Mouse (Mus musculus) CH12.LX (cell line): Measurements from ENCODE around the gene Kank3. TPM values are rescaled to one million over a fixed set of nuclear protein-coding genes. Genes with fewer than 3 reads are reported as not detected.

Experiments
- DNase-seq: peaks from one replicate; pipeline ENCODE4 v3.0.0-alpha.2; 2013; ENCODE audit errors: extremely low read depth
- H3K27ac ChIP-seq: 2 replicates; pipeline ENCODE4 v1.5.1; 2012; ENCODE audit warnings: low read depth, mild to moderate bottlenecking, control low read depth, moderate library complexity; ENCODE audit not compliant: insufficient read depth
- H3K27me3 ChIP-seq: replicated peaks from 2 replicates; pipeline ENCODE3; 2012; ENCODE audit warnings: inconsistent platforms
- H3K36me3 ChIP-seq, 2 experiments: replicated peaks in 1 of 2; 2 replicates each; pipeline versions ENCODE3 to v1.6.1; 2012; ENCODE audit warnings: inconsistent platforms in 1 of 2, low read length in 1 of 2, mild to moderate bottlenecking in 1 of 2, mixed read lengths in 1 of 2, moderate library complexity in 1 of 2; ENCODE audit not compliant: control insufficient read depth in 1 of 2, insufficient read depth in 1 of 2
- H3K4me1 ChIP-seq, 2 experiments: 2 replicates each; pipeline ENCODE4 v1.6.1; 2012; ENCODE audit warnings: inconsistent platforms in 1 of 2, moderate library complexity in 1 of 2; ENCODE audit not compliant: insufficient read depth in 2 of 2, control insufficient read depth in 1 of 2
- H3K4me2 ChIP-seq: 2 replicates; pipeline ENCODE4 v1.6.1; 2012; ENCODE audit warnings: low read depth, mild to moderate bottlenecking, control low read depth; ENCODE audit not compliant: poor library complexity, insufficient read depth, severe bottlenecking
- H3K4me3 ChIP-seq, 3 experiments: fragments of 150-350 bp in 1 of 3; sonication (generic) in 1 of 3; replicated peaks in 1 of 3; 2 replicates each; pipeline versions ENCODE3 to v1.5.1; 2011 to 2012; ENCODE audit warnings: low read depth in 2 of 3, low read length in 2 of 3, mild to moderate bottlenecking in 2 of 3, moderate library complexity in 2 of 3, control low read depth in 1 of 3, improper control_type of control experiment in 1 of 3, inconsistent platforms in 1 of 3, mixed read lengths in 1 of 3; ENCODE audit not compliant: poor library complexity in 1 of 3
- H3K79me2 ChIP-seq: replicated peaks from 2 replicates; pipeline ENCODE4 v1.6.1; 2012; ENCODE audit warnings: mild to moderate bottlenecking, moderate library complexity; ENCODE audit not compliant: control insufficient read depth, poor library complexity, insufficient read depth, severe bottlenecking; ENCODE audit errors: extremely low read depth
- H3K9ac ChIP-seq: 2 replicates; pipeline ENCODE4 v1.6.1; 2012; ENCODE audit warnings: low read depth, mild to moderate bottlenecking, control low read depth, moderate library complexity; ENCODE audit not compliant: insufficient read depth
- H3K9me3 ChIP-seq: replicated peaks from 2 replicates; pipeline ENCODE3; 2012; ENCODE audit warnings: low read length, inconsistent platforms, mixed read lengths
- CTCF ChIP-seq, 2 experiments: IDR thresholded peaks in 1 of 2; conservative IDR thresholded peaks in 1 of 2; 2 replicates each; pipeline ENCODE4 v1.5.1; 2011 to 2012; ENCODE audit warnings: low read depth in 2 of 2, low read length in 2 of 2, improper control_type of control experiment in 1 of 2, inconsistent platforms in 1 of 2, mild to moderate bottlenecking in 1 of 2, moderate library complexity in 1 of 2
- E2F4 ChIP-seq: IDR thresholded peaks from 2 replicates; pipeline ENCODE4 v1.6.1; 2011; ENCODE audit warnings: low read depth, low read length, improper control_type of control experiment; ENCODE audit not compliant: insufficient replicate concordance
- EP300 ChIP-seq: IDR thresholded peaks from 2 replicates; pipeline ENCODE4 v1.6.1; 2011; ENCODE audit warnings: low read length, improper control_type of control experiment
- HCFC1 ChIP-seq: IDR thresholded peaks from 2 replicates; pipeline ENCODE4 v1.6.1; 2012; ENCODE audit warnings: low read depth, mild to moderate bottlenecking, inconsistent platforms, low read length, improper control_type of control experiment
- IRF4 ChIP-seq: IDR thresholded peaks from 2 replicates; pipeline ENCODE4 v1.6.1; 2014; ENCODE audit warnings: low read depth, mild to moderate bottlenecking, inconsistent platforms, low read length, improper control_type of control experiment
- JUND ChIP-seq: conservative IDR thresholded peaks from 2 replicates; pipeline ENCODE4 v1.6.1; 2011; ENCODE audit warnings: low read depth, low read length, improper control_type of control experiment
- KAT2A ChIP-seq: IDR thresholded peaks from 2 replicates; pipeline ENCODE4 v1.6.1; 2012; ENCODE audit warnings: low read length, improper control_type of control experiment, inconsistent platforms; ENCODE audit not compliant: insufficient replicate concordance
- MAX ChIP-seq: IDR thresholded peaks from 2 replicates; pipeline ENCODE4 v1.6.1; 2011; ENCODE audit warnings: low read length, improper control_type of control experiment
- MEF2A ChIP-seq: IDR thresholded peaks from 2 replicates; pipeline ENCODE4 v1.6.1; 2014; ENCODE audit warnings: low read depth, mild to moderate bottlenecking, inconsistent platforms, low read length, improper control_type of control experiment, borderline replicate concordance
- MXI1 ChIP-seq: IDR thresholded peaks from 2 replicates; pipeline ENCODE4 v1.6.1; 2011; ENCODE audit warnings: mild to moderate bottlenecking, low read depth, low read length, improper control_type of control experiment
- PAX5 ChIP-seq: IDR thresholded peaks from 2 replicates; pipeline ENCODE4 v1.6.1; 2012; ENCODE audit warnings: low read length, inconsistent platforms, mixed read lengths
- POLR2AphosphoS2 ChIP-seq: IDR thresholded peaks from 2 replicates; pipeline ENCODE4 v1.6.1; 2011; ENCODE audit warnings: low read depth, low read length, improper control_type of control experiment
- SIN3A ChIP-seq: IDR thresholded peaks from 2 replicates; pipeline ENCODE4 v1.6.1; 2012; ENCODE audit warnings: low read length, improper control_type of control experiment, inconsistent platforms
- TBP ChIP-seq: conservative IDR thresholded peaks from 2 replicates; pipeline ENCODE4 v1.6.1; 2011; ENCODE audit warnings: low read depth, low read length, improper control_type of control experiment
- TCF12 ChIP-seq: IDR thresholded peaks from 2 replicates; pipeline ENCODE4 v1.6.1; 2014; ENCODE audit warnings: low read depth, mild to moderate bottlenecking, inconsistent platforms, low read length, improper control_type of control experiment
- UBTF ChIP-seq: IDR thresholded peaks from 2 replicates; pipeline ENCODE4 v1.6.1; 2012; ENCODE audit warnings: low read depth, mild to moderate bottlenecking, inconsistent platforms, low read length, improper control_type of control experiment, moderate library complexity
- USF1 ChIP-seq: IDR thresholded peaks from 2 replicates; pipeline ENCODE4 v1.6.1; 2014; ENCODE audit warnings: low read depth, mild to moderate bottlenecking, inconsistent platforms, low read length, improper control_type of control experiment
- USF2 ChIP-seq: conservative IDR thresholded peaks from 2 replicates; pipeline ENCODE4 v1.6.1; 2011; ENCODE audit warnings: low read depth, low read length, improper control_type of control experiment
- ZC3H11A ChIP-seq: IDR thresholded peaks from 2 replicates; pipeline ENCODE4 v1.6.1; 2012; ENCODE audit warnings: low read depth, mild to moderate bottlenecking, inconsistent platforms, low read length, improper control_type of control experiment
- ZKSCAN1 ChIP-seq: IDR thresholded peaks from 2 replicates; pipeline ENCODE4 v1.6.1; 2012; ENCODE audit warnings: low read depth, inconsistent platforms, low read length, improper control_type of control experiment, borderline replicate concordance
- dilution Hi-C: fragments of 300-500 bp; cut with MboI; formaldehyde crosslinking; loops from 2 replicates; pipeline ENCODE4 v1.14.3; 2020; ENCODE audit warnings: low sequenced_read_pairs; ENCODE audit not compliant: extremely low pct_unique_long_range_greater_than_20kb, extremely low pct_ligation_motif_present
- in situ Hi-C: fragments of 300-500 bp; cut with MboI; formaldehyde crosslinking; loops from 3 replicates; pipeline ENCODE4 v1.14.3; 2019; ENCODE audit warnings: low sequenced_read_pairs, low pct_ligation_motif_present, low pct_unique_long_range_greater_than_20kb, mixed read lengths
- polyA plus RNA-seq: library from polyadenylated mRNA; unstranded; fragments of >175 nt; gene quantifications from 2 replicates; pipeline ENCODE4 v1.2.1, GENCODE M21; 2012; ENCODE audit warnings: low read depth; ENCODE audit not compliant: insufficient read length
- total RNA-seq, 2 experiments: library from RNA; depleted of rRNA; stranded (reverse); fragments of 300-350 nt in 1 of 2; fragments of >200 nt in 1 of 2; gene quantifications; 2 replicates each; pipeline ENCODE4 v1.2.3; 2012 to 2014

Kank3 gene
- total and polyA plus RNA-seq, 3 experiments: 0.50 to 15.7 (median 1.8) TPM

DNA sequence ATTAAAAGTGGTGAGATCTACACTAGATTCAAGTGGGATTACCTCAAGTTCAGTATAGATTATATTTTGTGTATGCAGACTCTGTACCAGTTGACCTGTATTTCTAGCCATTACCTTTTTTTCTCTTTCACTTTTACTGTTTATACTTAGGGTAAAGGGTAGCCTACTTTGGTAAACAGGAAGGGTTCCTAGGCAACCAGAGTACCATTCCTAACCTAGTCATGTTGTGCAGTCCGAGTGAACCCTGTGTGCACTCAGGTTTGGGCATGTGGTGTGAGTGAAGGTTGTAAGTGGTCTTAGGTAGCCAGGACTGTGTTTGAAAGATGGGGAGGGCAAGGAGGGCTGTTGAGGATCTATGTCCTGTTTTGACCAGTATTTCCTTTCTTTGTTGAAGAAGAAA lies 41.0 kb downstream of the Kank3 start:
- Histone ChIP-seq H3K79me2 (no peaks in the 10 kb centered on the region), H3K4me2 (no peak overlapping the region), H3K27ac (no peak overlapping the region), H3K4me3 (no peak overlapping the region), H3K9me3 (no peaks in the 10 kb centered on the region), H3K4me1 (peaks cover 7% of the 10 kb centered on the region in 2 experiments; a peak in 3 of 4 replicates), H3K27me3 (no peaks in the 10 kb centered on the region), H3K36me3 (peaks cover 22 to 43% of the 10 kb centered on the region in 2 experiments), H3K9ac (no peak overlapping the region)
- TF ChIP-seq JUND (no peak), UBTF (no peak), MEF2A (no peak), HCFC1 (no peak), SIN3A (no peak), CTCF (conservative IDR thresholded peaks at IDR 0.05 in 1 of 2, IDR thresholded peaks at IDR 0.05 in 1 of 2; ENCODE audit: low read depth in 2 of 2, low read length in 2 of 2) (no peak), KAT2A (no peak), IRF4 (no peak), USF1 (no peak)
- in situ Hi-C loops (no loop called here), dilution Hi-C loops (no loop called here)
- DNase-seq: no peak

DNA sequence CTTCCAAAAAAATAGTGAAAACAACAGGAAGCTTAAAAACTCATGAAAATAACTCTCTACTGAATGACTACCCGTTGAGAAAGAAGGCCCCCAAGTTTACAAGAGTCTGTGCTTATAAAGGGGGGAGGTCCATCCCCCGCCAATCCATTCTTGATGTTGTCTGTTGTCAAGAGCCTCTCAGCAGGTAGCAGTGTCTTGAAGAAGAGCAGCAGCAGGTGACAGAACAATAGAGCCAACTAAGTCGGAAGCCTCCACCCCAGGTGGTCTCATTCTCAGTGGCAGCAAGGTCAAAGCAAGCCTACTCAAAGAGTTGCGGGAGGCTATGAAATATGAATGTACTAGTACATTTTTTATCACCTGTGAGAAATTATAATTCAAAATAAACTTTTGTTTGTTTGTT lies 47.5 kb downstream of the Kank3 start:
- H3K79me2 ChIP-seq: no peaks in the 10 kb centered on the region
- H3K27ac ChIP-seq: no peak overlapping the region
- dilution Hi-C loops (no loop called here), in situ Hi-C loops (no loop called here)
- TF ChIP-seq TBP (no peak), SIN3A (no peak), E2F4 (no peak), UBTF (no peak), CTCF (conservative IDR thresholded peaks at IDR 0.05 in 1 of 2, IDR thresholded peaks at IDR 0.05 in 1 of 2; ENCODE audit: low read depth in 2 of 2, low read length in 2 of 2) (no peak), ZKSCAN1 (no peak), ZC3H11A (no peak), IRF4 (no peak), TCF12 (no peak), POLR2AphosphoS2 (no peak), USF2 (no peak), EP300 (no peak), MXI1 (no peak), MAX (no peak), PAX5 (no peak)
- no peak overlapping the region for H3K4me2 ChIP-seq
- peaks cover 5% of the 10 kb centered on the region for H3K9me3 ChIP-seq
- no peaks in the 10 kb centered on the region for H3K27me3 ChIP-seq
- no peak for DNase-seq
- no peaks in the 10 kb centered on the region for H3K4me1 ChIP-seq
- no peaks in the 10 kb centered on the region for H3K36me3 ChIP-seq
- H3K4me3 ChIP-seq: no peak overlapping the region
- H3K9ac ChIP-seq: no peak overlapping the region
